Mouse (Mus musculus) skeletal muscle tissue, adult 2 months (tissue): Measurements from ENCODE around the gene Lcp1.

ENCODE experiments used
- DNase-seq: peaks from one replicate; pipeline ENCODE4 v3.0.0-alpha.2; 2012; ENCODE audit warnings: low read depth, low spot score

Gene Lcp1

GRCm38 (mm10) chr14:75205363-75206051, 74.6 kb downstream of the Lcp1 start:
- DNase-seq, result no peak

GRCm38 (mm10) chr14:75206307-75206706, 75.4 kb downstream of the Lcp1 start:
- no peak for DNase-seq

GRCm38 (mm10) chr14:75208572-75209151, 77.8 kb downstream of the Lcp1 start:
- DNase-seq, result no peak

- DNase-seq, result no peak
Measured at GRCm38 (mm10) chr14:75213752-75214151, 82.9 kb downstream of the Lcp1 start.

- DNase-seq, result no peak
Measured at GRCm38 (mm10) chr14:75218843-75219242, 87.9 kb downstream of the Lcp1 start.

GRCm38 (mm10) chr14:75219250-75219913, 88.5 kb downstream of the Lcp1 start:
- no peak for DNase-seq

- no peak for DNase-seq
Measured at GRCm38 (mm10) chr14:75222386-75222785, 91.5 kb downstream of the Lcp1 start.

GRCm38 (mm10) chr14:75227453-75228084, 96.7 kb downstream of the Lcp1 start:
- DNase-seq, result no peak

- DNase-seq, result peak; percentile 1
Measured at GRCm38 (mm10) chr14:75229834-75230233, 98.9 kb downstream of the Lcp1 start.

GRCm38 (mm10) chr14:75233070-75233469, 102.2 kb downstream of the Lcp1 start:
- DNase-seq, result no peak

- DNase-seq, result no peak
Measured at GRCm38 (mm10) chr14:75235552-75235951, 104.7 kb downstream of the Lcp1 start.

- DNase-seq, result no peak
Measured at GRCm38 (mm10) chr14:75235955-75236635, 105.2 kb downstream of the Lcp1 start.

GRCm38 (mm10) chr14:75236636-75237003, 105.7 kb downstream of the Lcp1 start:
- DNase-seq, result no peak

- no peak for DNase-seq
Measured at GRCm38 (mm10) chr14:75237096-75237495, 106.2 kb downstream of the Lcp1 start.

GRCm38 (mm10) chr14:75238054-75238692, 107.3 kb downstream of the Lcp1 start:
- no peak for DNase-seq

GRCm38 (mm10) chr14:75242087-75242486, 111.2 kb downstream of the Lcp1 start, which contains the start of gene Cpb2:
TSS of gene Cpb2 (plus strand) at chr14:75242287.
- no peak for DNase-seq

- DNase-seq, result no peak
Measured at GRCm38 (mm10) chr14:75246024-75247000, 115.4 kb downstream of the Lcp1 start.

- no peak for DNase-seq
Measured at GRCm38 (mm10) chr14:75250432-75250831, 119.5 kb downstream of the Lcp1 start.

GRCm38 (mm10) chr14:75256521-75256920, 125.6 kb downstream of the Lcp1 start:
- DNase-seq, result no peak

GRCm38 (mm10) chr14:75269531-75269930, 138.6 kb downstream of the Lcp1 start:
- DNase-seq, result no peak
